Mouse (Mus musculus) lung, embryonic 14.5 days (tissue): ENCODE data around the gene Amotl2. TPM values are rescaled to one million over a fixed set of nuclear protein-coding genes. Genes with fewer than 3 reads are reported as not detected.
"Not testable (repeated sequence)": the region's sequence is repeated elsewhere in the genome, so short reads cannot be mapped to it uniquely, and the experiment has no call there.

Source experiments
- ATAC-seq: fragments of 200-750 bp; cut with Nextera tagmentation; 2 replicates; pipeline ENCODE4 v1.8.0; 2017; ENCODE audit warnings: mild to moderate bottlenecking, moderate TSS enrichment, moderate library complexity; ENCODE audit not compliant: insufficient read depth
- DNase-seq: peaks from one replicate; pipeline ENCODE4 v3.0.0-alpha.2; 2015
- H3K27ac ChIP-seq: fragments of 300-500 bp; sonication (generic); 2 replicates; pipeline ENCODE4 v1.5.1; 2014; ENCODE audit warnings: low read depth, mild to moderate bottlenecking, moderate library complexity
- H3K27me3 ChIP-seq: fragments of 300-500 bp; sonication (generic); 2 replicates; pipeline ENCODE4 v1.6.1; 2014; ENCODE audit warnings: low read length, control low read depth; ENCODE audit not compliant: insufficient read depth
- H3K36me3 ChIP-seq: fragments of 300-500 bp; sonication (generic); 2 replicates; pipeline ENCODE4 v1.6.1; 2014; ENCODE audit warnings: control low read depth; ENCODE audit not compliant: insufficient read depth
- H3K4me1 ChIP-seq: fragments of 300-500 bp; sonication (generic); 2 replicates; pipeline ENCODE4 v1.6.1; 2014; ENCODE audit warnings: antibody characterized with exemption, control low read depth; ENCODE audit not compliant: insufficient read depth
- H3K4me2 ChIP-seq: fragments of 300-500 bp; sonication (generic); 2 replicates; pipeline ENCODE4 v1.6.1; 2014; ENCODE audit warnings: mild to moderate bottlenecking
- H3K4me3 ChIP-seq: fragments of 300-500 bp; sonication (generic); 2 replicates; pipeline ENCODE4 v1.5.1; 2014; ENCODE audit warnings: low read depth, low read length
- H3K9ac ChIP-seq: fragments of 300-500 bp; sonication (generic); 2 replicates; pipeline ENCODE4 v1.6.1; 2014
- H3K9me3 ChIP-seq: fragments of 300-500 bp; sonication (generic); 2 replicates; pipeline ENCODE4 v1.6.1; 2016; ENCODE audit warnings: low read depth, low read length, control low read depth
- CTCF ChIP-seq: IDR thresholded peaks from 2 replicates; pipeline ENCODE4 v1.5.1; 2016; ENCODE audit warnings: antibody characterized with exemption, low read depth
- WGBS: fragments of 180-500 bp; shearing (Covaris S2); extraction: QIAGEN DNeasy Blood & Tissue Kit; methylation state at CpG from one replicate; pipeline ENCODE4 v1.1.7; 2014; 5-methylcytosine and 5-hydroxymethylcytosine counted together
- polyA plus RNA-seq: library from polyadenylated mRNA; unstranded; fragments of >200 nt; fragmentation: Nextera tagmentation; extraction: Ambion mirVana; gene quantifications from 2 replicates; pipeline ENCODE4 v1.2.1, GENCODE M21; 2014

Gene Amotl2
- polyA plus RNA-seq, 1 experiment from 2014 or later = 49.4 TPM

- H3K9ac ChIP-seq = no peak overlapping the region
- no peaks in the 10 kb centered on the region for H3K9me3 ChIP-seq
- ATAC-seq (0 out of 2 replicates have a peak, but pooled peaks have one; percentile 14), DNase-seq (peak; percentile 35)
- H3K27me3 ChIP-seq = no peaks in the 10 kb centered on the region
- no peak overlapping the region for H3K4me3 ChIP-seq
- H3K36me3 ChIP-seq = no peaks in the 10 kb centered on the region
- no peak for TF ChIP-seq CTCF
- peak overlapping the region; percentile 89 for H3K27ac ChIP-seq
- H3K4me2 ChIP-seq = no peak overlapping the region
- whole genome bisulfite sequencing = 23% methylated on average over 5 of the region's 5 CpGs
- H3K4me1 ChIP-seq = peaks cover 32% of the 10 kb centered on the region
Observed at GRCm38 (mm10) chr9:102759581-102760001, 43.1 kb downstream of the Amotl2 start.

- H3K36me3 ChIP-seq = no peaks in the 10 kb centered on the region
- H3K4me2 ChIP-seq = no peak overlapping the region
- H3K4me1 ChIP-seq = peaks cover 22% of the 10 kb centered on the region
- DNase-seq = no peak
- H3K9me3 ChIP-seq = no peaks in the 10 kb centered on the region
- WGBS = 83% methylated on average over 7 of the region's 7 CpGs
- H3K4me3 ChIP-seq = no peak overlapping the region
- no peak for ATAC-seq
- no peak overlapping the region for H3K9ac ChIP-seq
- no peak for TF ChIP-seq CTCF
- no peak overlapping the region for H3K27ac ChIP-seq
- H3K27me3 ChIP-seq = no peaks in the 10 kb centered on the region
Observed at GRCm38 (mm10) chr9:102761599-102761998, 45.1 kb downstream of the Amotl2 start.

GRCm38 (mm10) chr9:102762836-102763235, 46.4 kb downstream of the Amotl2 start:
- Histone ChIP-seq H3K27me3 (no peaks in the 10 kb centered on the region), H3K9me3 (no peaks in the 10 kb centered on the region), H3K36me3 (no peaks in the 10 kb centered on the region), H3K27ac (peak overlapping the region; percentile 37; the same call in 1 of the 2 replicates), H3K4me1 (peaks cover 25% of the 10 kb centered on the region), H3K9ac (no peak overlapping the region), H3K4me2 (no peak overlapping the region), H3K4me3 (no peak overlapping the region)
- ATAC-seq (no peak), DNase-seq (no peak)
- no peak for TF ChIP-seq CTCF
- WGBS = 34% methylated on average over 3 of the region's 3 CpGs

GRCm38 (mm10) chr9:102763520-102763919, 47.0 kb downstream of the Amotl2 start:
- H3K9me3 ChIP-seq = no peaks in the 10 kb centered on the region
- H3K27ac ChIP-seq = no peak overlapping the region
- ATAC-seq (no peak), DNase-seq (peak; percentile 66)
- no peaks in the 10 kb centered on the region for H3K36me3 ChIP-seq
- no peak overlapping the region for H3K4me2 ChIP-seq
- no peak overlapping the region for H3K9ac ChIP-seq
- H3K4me3 ChIP-seq = no peak overlapping the region
- TF ChIP-seq CTCF = no peak
- peaks cover 25% of the 10 kb centered on the region for H3K4me1 ChIP-seq
- 56% methylated on average over 8 of the region's 8 CpGs for WGBS
- no peaks in the 10 kb centered on the region for H3K27me3 ChIP-seq

GRCm38 (mm10) chr9:102764540-102764939, 48.1 kb downstream of the Amotl2 start:
- not testable (repeated sequence) for H3K9me3 ChIP-seq, ATAC-seq, H3K4me2 ChIP-seq, H3K27me3 ChIP-seq, H3K4me3 ChIP-seq, H3K27ac ChIP-seq, H3K36me3 ChIP-seq, DNase-seq, H3K9ac ChIP-seq
- H3K4me1 ChIP-seq = peaks cover 22% of the 10 kb centered on the region
- WGBS = 71% methylated on average over 2 of the region's 2 CpGs

- no peak overlapping the region for H3K4me3 ChIP-seq
- peak; percentile 73 for DNase-seq
- H3K9ac ChIP-seq = no peak overlapping the region; the same call in 1 of the 2 replicates
- H3K27me3 ChIP-seq = no peaks in the 10 kb centered on the region
- peak; percentile 53 for ATAC-seq
- TF ChIP-seq CTCF = no peak
- H3K4me1 ChIP-seq = peaks cover 27% of the 10 kb centered on the region
- no peaks in the 10 kb centered on the region for H3K36me3 ChIP-seq
- 67% methylated on average over 3 of the region's 3 CpGs for WGBS
- no peaks in the 10 kb centered on the region for H3K9me3 ChIP-seq
- peak overlapping the region; percentile 75 for H3K27ac ChIP-seq
- no peak overlapping the region for H3K4me2 ChIP-seq
Observed at GRCm38 (mm10) chr9:102766741-102767140, 50.3 kb downstream of the Amotl2 start.

- ATAC-seq = peak; percentile 37; the same call in 1 of the 2 replicates
- no peak for TF ChIP-seq CTCF
- Histone ChIP-seq H3K9me3 (no peaks in the 10 kb centered on the region), H3K9ac (no peak overlapping the region), H3K36me3 (no peaks in the 10 kb centered on the region), H3K4me3 (no peak overlapping the region), H3K27ac (no peak overlapping the region), H3K4me1 (peaks cover 14% of the 10 kb centered on the region; the same call in 1 of the 2 replicates), H3K4me2 (no peak overlapping the region), H3K27me3 (no peaks in the 10 kb centered on the region)
- DNase-seq = peak; percentile 64
- whole genome bisulfite sequencing = 40% methylated on average over 3 of the region's 3 CpGs
Observed at GRCm38 (mm10) chr9:102769257-102769656, 52.8 kb downstream of the Amotl2 start.

- Histone ChIP-seq H3K4me2 (no peak overlapping the region), H3K36me3 (no peaks in the 10 kb centered on the region), H3K9me3 (no peaks in the 10 kb centered on the region), H3K4me1 (peaks cover 14% of the 10 kb centered on the region; the same call in 1 of the 2 replicates), H3K4me3 (no peak overlapping the region), H3K27me3 (no peaks in the 10 kb centered on the region), H3K27ac (no peak overlapping the region), H3K9ac (no peak overlapping the region)
- WGBS = 67% methylated on average over 16 of the region's 16 CpGs
- DNase-seq (no peak), ATAC-seq (no peak)
- TF ChIP-seq CTCF = no peak
Observed at GRCm38 (mm10) chr9:102770190-102770589, 53.7 kb downstream of the Amotl2 start.
